Mouse (Mus musculus) myocyte (in vitro differentiated cells): ENCODE data around the gene Rnf4. TPM values are rescaled to one million over a fixed set of nuclear protein-coding genes. Genes with fewer than 3 reads are reported as not detected.
A peak's percentile ranks its signal among the peaks of the same experiment; 100 is the strongest.

Experiments used
- H3K27me3 ChIP-seq: one replicate; pipeline ENCODE4 v1.6.1; 2011; ENCODE audit not compliant: control insufficient read depth, insufficient read depth, insufficient read length
- H3K36me3 ChIP-seq: one replicate; pipeline ENCODE4 v1.6.1; 2011; ENCODE audit not compliant: control insufficient read depth, insufficient read depth
- H3K4me2 ChIP-seq: one replicate; pipeline ENCODE4 v1.6.1; 2011; ENCODE audit warnings: low read depth, control low read depth
- H3K4me3 ChIP-seq: one replicate; pipeline ENCODE4 v1.5.1; 2011; ENCODE audit warnings: mild to moderate bottlenecking, control low read depth, moderate library complexity
- H3K79me2 ChIP-seq: one replicate; pipeline ENCODE4 v1.6.1; 2011; ENCODE audit not compliant: control insufficient read depth, insufficient read depth
- H3ac ChIP-seq: one replicate; pipeline ENCODE4 v1.6.1; 2011; ENCODE audit not compliant: control insufficient read depth, insufficient read length
- CEBPB ChIP-seq: IDR thresholded peaks from 2 replicates; pipeline ENCODE4 v1.6.1; 2011; ENCODE audit warnings: mild to moderate bottlenecking, moderate library complexity; ENCODE audit not compliant: poor library complexity, insufficient read depth, severe bottlenecking
- E2F4 ChIP-seq: IDR thresholded peaks from one replicate; pipeline ENCODE4 v1.6.1; 2011; ENCODE audit warnings: mild to moderate bottlenecking, control low read depth, moderate library complexity; ENCODE audit not compliant: insufficient read depth
- MAX ChIP-seq: IDR thresholded peaks from one replicate; pipeline ENCODE4 v1.6.1; 2011; ENCODE audit warnings: low read depth, mild to moderate bottlenecking, control low read depth
- MYOD1 ChIP-seq, 3 experiments: IDR thresholded peaks; one replicate each; pipeline ENCODE4 v1.6.1; 2011; ENCODE audit warnings: control low read depth in 2 of 3, low read depth in 2 of 3, mild to moderate bottlenecking in 2 of 3, moderate library complexity in 1 of 3; ENCODE audit not compliant: insufficient read length in 2 of 3, control insufficient read depth in 1 of 3
- MYOG ChIP-seq, 3 experiments: IDR thresholded peaks; one replicate each; pipeline ENCODE4 v1.6.1; 2011; ENCODE audit warnings: control low read depth in 2 of 3, low read depth in 2 of 3, mild to moderate bottlenecking in 2 of 3; ENCODE audit not compliant: insufficient read length in 2 of 3, control insufficient read depth in 1 of 3, insufficient read depth in 1 of 3
- POLR2A ChIP-seq: IDR thresholded peaks from one replicate; pipeline ENCODE4 v1.6.1; 2011; ENCODE audit warnings: low read depth, mild to moderate bottlenecking, control low read depth, moderate library complexity; ENCODE audit not compliant: insufficient read length
- POLR2AphosphoS2 ChIP-seq: IDR thresholded peaks from one replicate; pipeline ENCODE4 v1.6.1; 2011; ENCODE audit warnings: low read depth, control low read depth; ENCODE audit not compliant: insufficient read length
- REST ChIP-seq: IDR thresholded peaks from one replicate; pipeline ENCODE4 v1.6.1; 2011; ENCODE audit warnings: mild to moderate bottlenecking, control low read depth, moderate library complexity; ENCODE audit not compliant: insufficient read depth, insufficient read length
- SRF ChIP-seq: IDR thresholded peaks from one replicate; pipeline ENCODE4 v1.6.1; 2011; ENCODE audit warnings: low read depth; ENCODE audit not compliant: control insufficient read depth, insufficient read length
- TCF12 ChIP-seq: IDR thresholded peaks from one replicate; pipeline ENCODE4 v1.6.1; 2011; ENCODE audit warnings: mild to moderate bottlenecking, control low read depth; ENCODE audit not compliant: poor library complexity, insufficient read depth, severe bottlenecking
- TCF3 ChIP-seq: IDR thresholded peaks from one replicate; pipeline ENCODE4 v1.6.1; 2011; ENCODE audit warnings: low read depth, control low read depth; ENCODE audit not compliant: insufficient read length
- USF1 ChIP-seq: IDR thresholded peaks from one replicate; pipeline ENCODE4 v1.6.1; 2011; ENCODE audit warnings: low read depth, mild to moderate bottlenecking, control low read depth, moderate library complexity
- polyA plus RNA-seq: library from polyadenylated mRNA; unstranded; fragments of >200 nt; fragmentation: generic; extraction: Trizol; gene quantifications from one replicate; pipeline ENCODE4 v1.2.1, GENCODE M21; 2012; ENCODE audit warnings: missing spikeins

The Rnf4 gene
- polyA plus RNA-seq, 1 experiment, result 78.2 TPM

- TF ChIP-seq MYOD1 (IDR thresholded peaks at IDR 0.05; ENCODE audit: control insufficient read depth in 1 of 3, insufficient read length in 2 of 3, low read depth in 2 of 3), result no peak
- no peak for TF ChIP-seq USF1
- no peak for TF ChIP-seq POLR2AphosphoS2
- no peak for TF ChIP-seq TCF3
- no peak for TF ChIP-seq REST
- no peak for TF ChIP-seq E2F4
- TF ChIP-seq SRF, result no peak
- no peak for TF ChIP-seq POLR2A
- no peak for TF ChIP-seq CEBPB
- no peak for TF ChIP-seq MAX
- TF ChIP-seq TCF12, result no peak
- no peak for TF ChIP-seq MYOG (IDR thresholded peaks at IDR 0.05; ENCODE audit: control insufficient read depth in 1 of 3, insufficient read depth in 1 of 3, insufficient read length in 2 of 3, low read depth in 2 of 3)
- H3K79me2 ChIP-seq, result peaks cover 11% of the 10 kb centered on the region
- H3ac ChIP-seq, result no peak overlapping the region
Observed at GRCm38 (mm10) chr5:34352084-34352631, 16.1 kb downstream of the Rnf4 start.

GRCm38 (mm10) chr5:34360261-34360660, 24.2 kb downstream of the Rnf4 start:
- Histone ChIP-seq H3K27me3 (no peaks in the 10 kb centered on the region), H3K36me3 (peaks cover 40% of the 10 kb centered on the region), H3K79me2 (no peaks in the 10 kb centered on the region), H3K4me3 (no peak overlapping the region), H3K4me2 (no peak overlapping the region), H3ac (no peak overlapping the region)
- TF ChIP-seq POLR2AphosphoS2 (no peak), CEBPB (no peak), POLR2A (no peak), REST (no peak), MYOD1 (IDR thresholded peaks at IDR 0.05; ENCODE audit: control insufficient read depth in 1 of 3, insufficient read length in 2 of 3, low read depth in 2 of 3) (no peak), MAX (no peak), USF1 (no peak), TCF3 (no peak), E2F4 (no peak), TCF12 (no peak), MYOG (IDR thresholded peaks at IDR 0.05; ENCODE audit: control insufficient read depth in 1 of 3, insufficient read depth in 1 of 3, insufficient read length in 2 of 3, low read depth in 2 of 3) (no peak), SRF (no peak)

More at GRCm38 (mm10) chr5:34352084-34352631, 16.1 kb downstream of the Rnf4 start:
- peaks cover 84% of the 10 kb centered on the region for H3K36me3 ChIP-seq
- no peak overlapping the region for H3K4me3 ChIP-seq
- H3K27me3 ChIP-seq, result no peaks in the 10 kb centered on the region
- no peak overlapping the region for H3K4me2 ChIP-seq

- no peak overlapping the region for H3K4me2 ChIP-seq
- TF ChIP-seq E2F4 (no peak), TCF12 (no peak)
- H3ac ChIP-seq, result no peak overlapping the region
- no peaks in the 10 kb centered on the region for H3K79me2 ChIP-seq
- H3K36me3 ChIP-seq, result peaks cover 25% of the 10 kb centered on the region
- H3K4me3 ChIP-seq, result no peak overlapping the region
- H3K27me3 ChIP-seq, result no peaks in the 10 kb centered on the region
Observed at GRCm38 (mm10) chr5:34363115-34363514, 27.0 kb downstream of the Rnf4 start.

GRCm38 (mm10) chr5:34368551-34369290, 32.6 kb downstream of the Rnf4 start:
- Histone ChIP-seq H3K27me3 (no peaks in the 10 kb centered on the region), H3ac (peak overlapping the region; percentile 93), H3K79me2 (peaks cover 34% of the 10 kb centered on the region), H3K36me3 (peaks cover 4% of the 10 kb centered on the region), H3K4me2 (peak overlapping the region; percentile 69), H3K4me3 (peak overlapping the region; percentile 50)
- no peak for TF ChIP-seq POLR2A
- 0 out of 2 replicates have a peak, but pooled peaks have one; percentile 31 for TF ChIP-seq CEBPB

- Histone ChIP-seq H3K4me2 (peak within 1 kb of the TSS; percentile 90), H3K36me3 (peaks cover 4% of the 10 kb centered on the region), H3K79me2 (peaks cover 41% of the 10 kb centered on the region), H3K27me3 (no peaks in the 10 kb centered on the region), H3K4me3 (peak within 1 kb of the TSS; percentile 50), H3ac (peak within 1 kb of the TSS; percentile 93)
- peak in 1 of 3 experiments; percentile 14 for TF ChIP-seq MYOG (IDR thresholded peaks at IDR 0.05; ENCODE audit: control insufficient read depth in 1 of 3, insufficient read depth in 1 of 3, insufficient read length in 2 of 3, low read depth in 2 of 3)
- peak in 1 of 3 experiments; percentile 31 for TF ChIP-seq MYOD1 (IDR thresholded peaks at IDR 0.05; ENCODE audit: control insufficient read depth in 1 of 3, insufficient read length in 2 of 3, low read depth in 2 of 3)
- TF ChIP-seq E2F4, result no peak
- no peak for TF ChIP-seq TCF3
- TF ChIP-seq POLR2A, result peak; percentile 67
- peak; percentile 70 for TF ChIP-seq SRF
- TF ChIP-seq POLR2AphosphoS2, result peak; percentile 83
Observed at GRCm38 (mm10) chr5:34369341-34370021, 33.4 kb downstream of the Rnf4 start, which contains the start of gene Fam193a. TSS of gene Fam193a (plus strand) at chr5:34369933.
